Comparison of ENCODE assay signal across 10 mouse cellular contexts in the genomic region with DNA sequence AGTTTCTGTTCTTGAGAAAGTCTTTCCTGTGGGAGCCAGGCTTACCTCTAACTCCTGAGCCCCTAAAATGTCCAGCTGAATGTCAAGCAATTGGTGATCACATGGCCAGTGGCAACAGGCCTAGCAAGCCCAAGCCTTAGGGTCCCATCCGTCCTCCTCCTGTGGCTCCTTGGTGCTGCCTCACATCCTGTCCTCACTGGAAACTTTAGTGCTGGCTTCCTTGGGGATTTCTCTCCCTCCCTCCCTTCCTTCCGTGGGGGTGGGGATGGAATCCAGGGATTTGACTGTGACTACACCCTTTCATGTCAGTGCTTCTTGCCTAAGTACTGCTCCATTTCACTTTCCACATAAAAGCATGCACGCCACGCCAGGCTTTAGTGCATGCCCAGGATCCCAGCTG. TPM values are rescaled to one million over a fixed set of nuclear protein-coding genes. Genes with fewer than 3 reads are reported as not detected.
DNase-seq lines count a peak whose midpoint lies in the region; ATAC-seq lines count a peak whose summit lies in the region.
"Had no signal": no experiment of that assay in that cellular context is flagged by ENCODE, and none has a peak within 500 bp of the region (broad histone marks: within the 10 kb centered on the region; RNA-seq: fewer than 3 reads in every experiment).

No protein-coding gene starts in this region.

- no peaks in the 10 kb centered on the region; the same call in 1 of the 2 replicates for H3K9me3 ChIP-seq in heart, embryonic 16.5 days (replicated peaks; ENCODE audit: control insufficient read depth, low read length)
- H3K9me3 ChIP-seq in limb, embryonic 10.5 days (replicated peaks): no peaks in the 10 kb centered on the region

- no peak overlapping the region for H3K9ac ChIP-seq in heart, embryonic 16.5 days (ENCODE audit: low read length)

- no peak overlapping the region for H3K4me2 ChIP-seq in heart, embryonic 16.5 days (ENCODE audit: low read depth, low read length)

- no peaks in the 10 kb centered on the region for H3K27me3 ChIP-seq in heart, embryonic 16.5 days (ENCODE audit: control insufficient read depth, insufficient read depth, low read length)
- peaks cover 5% of the 10 kb centered on the region for H3K27me3 ChIP-seq in limb, embryonic 10.5 days (ENCODE audit: low read depth, poor library complexity, severe bottlenecking)

- peak overlapping the region; percentile 40; the same call in 1 of the 2 replicates for H3K27ac ChIP-seq in heart, embryonic 16.5 days (ENCODE audit: low read length)
- H3K27ac ChIP-seq in limb, embryonic 10.5 days: peak overlapping the region; percentile 44; the same call in 1 of the 2 replicates
- H3K27ac ChIP-seq: macrophage had no signal

- no peak overlapping the region for H3K4me3 ChIP-seq in heart, embryonic 16.5 days (ENCODE audit: low read length)
- no peak overlapping the region for H3K4me3 ChIP-seq in limb, embryonic 10.5 days
- H3K4me3 ChIP-seq: erythroblast, embryonic 14.5 days had no signal

- DNase-seq in ES-CJ7 (ENCODE audit: low read depth, low spot score): peak; percentile 85
- DNase-seq in adrenal gland, postnatal 10 days: peak; percentile 59
- DNase-seq in limb, embryonic 10.5 days (ENCODE audit: low spot score): no peak
- no peak for DNase-seq in urinary bladder, postnatal 10 days (ENCODE audit: low spot score)
- no peak for DNase-seq in layer of hippocampus, postnatal 14 days (ENCODE audit: low spot score in 2 of 2)
- DNase-seq in urinary bladder, postnatal 36 days (ENCODE audit: low spot score in 2 of 2): no peak

- no peak for ATAC-seq in heart, embryonic 16.5 days (replicated peaks; ENCODE audit: extremely low read depth, insufficient read depth, low FRiP score)
- no peak for ATAC-seq in granulocyte monocyte progenitor cell, adult 5-6 weeks (replicated peaks; ENCODE audit: poor library complexity, severe bottlenecking)

- H3K36me3 ChIP-seq in heart, embryonic 16.5 days (ENCODE audit: control insufficient read depth, insufficient read depth): no peaks in the 10 kb centered on the region
- H3K36me3 ChIP-seq in limb, embryonic 10.5 days: no peaks in the 10 kb centered on the region

- WGBS in heart, embryonic 16.5 days: 63% methylated on average over 4 of the region's 4 CpGs
- 56% methylated on average over 4 of the region's 4 CpGs for WGBS in limb, embryonic 10.5 days

- H3K4me1 ChIP-seq in heart, embryonic 16.5 days (ENCODE audit: control insufficient read depth, insufficient read depth, low read length): peaks cover 22% of the 10 kb centered on the region
- H3K4me1 ChIP-seq in limb, embryonic 10.5 days: peaks cover 47% of the 10 kb centered on the region

RNA-seq across cellular contexts. Expression of gene Nanos3, which starts 4.6 kb away (rescaled TPM):
- total RNA-seq in adrenal gland, postnatal 10 days (2021): 1 to 10 TPM in 1 of 2 experiments, under 1 TPM in 1; 0.96 to 2.3 TPM
- polyA plus RNA-seq in heart, embryonic 16.5 days (2015; fragmentation: Nextera tagmentation; extraction: Ambion mirVana): 1.5 and 1.6 TPM in 2 replicates
- polyA plus RNA-seq in limb, embryonic 10.5 days (2016; fragmentation: Nextera tagmentation; extraction: Ambion mirVana): 3.1 and 3.2 TPM in 2 replicates
- total RNA-seq in layer of hippocampus, postnatal 14 days (2021): 1 to 10 TPM; 3.8 to 4.4 TPM
- total RNA-seq in granulocyte monocyte progenitor cell, adult 5-6 weeks (2014; fragmentation: Nextera tagmentation): 3.5 and 9.6 TPM in 2 replicates
- not detected in 2 replicates for total RNA-seq in granulocyte monocyte progenitor cell, adult 5-6 weeks (2017)
- polyA plus RNA-seq: erythroblast, embryonic 14.5 days; macrophage had no signal

RNA-seq across cellular contexts. Expression of gene 4930432K21Rik, which starts 41.8 kb away (rescaled TPM):
- total RNA-seq in adrenal gland, postnatal 10 days (2021): under 1 TPM; 0.36 to 0.79 TPM
- polyA plus RNA-seq in heart, embryonic 16.5 days (2015; fragmentation: Nextera tagmentation; extraction: Ambion mirVana): 1.2 and 1.3 TPM in 2 replicates
- 1.5 and 2.3 TPM in 2 replicates for polyA plus RNA-seq in limb, embryonic 10.5 days (2016; fragmentation: Nextera tagmentation; extraction: Ambion mirVana)
- total RNA-seq in layer of hippocampus, postnatal 14 days (2021): 1 to 10 TPM; 1.1 TPM
- 1.2 TPM in 1 of 2 replicates, not detected in the other for total RNA-seq in granulocyte monocyte progenitor cell, adult 5-6 weeks (2014; fragmentation: Nextera tagmentation)
- 1.2 and 1.8 TPM in 2 replicates for total RNA-seq in granulocyte monocyte progenitor cell, adult 5-6 weeks (2017)
- polyA plus RNA-seq: erythroblast, embryonic 14.5 days had no signal

RNA-seq across cellular contexts. Expression of gene Cc2d1a, which starts 41.9 kb away (rescaled TPM):
- 10 to 100 TPM; 18.6 to 27.0 TPM for total RNA-seq in adrenal gland, postnatal 10 days (2021)
- polyA plus RNA-seq in heart, embryonic 16.5 days (2015; fragmentation: Nextera tagmentation; extraction: Ambion mirVana): 14.8 and 15.4 TPM in 2 replicates
- 22.6 and 24.8 TPM in 2 replicates for polyA plus RNA-seq in limb, embryonic 10.5 days (2016; fragmentation: Nextera tagmentation; extraction: Ambion mirVana)
- 10 to 100 TPM; 46.9 to 53.9 TPM for total RNA-seq in layer of hippocampus, postnatal 14 days (2021)
- 11.8 and 13.5 TPM in 2 replicates for total RNA-seq in granulocyte monocyte progenitor cell, adult 5-6 weeks (2014; fragmentation: Nextera tagmentation)
- total RNA-seq in granulocyte monocyte progenitor cell, adult 5-6 weeks (2017): 4.2 and 9.0 TPM in 2 replicates

RNA-seq across cellular contexts. Expression of gene Zswim4, which starts 47.3 kb away (rescaled TPM):
- 10 to 100 TPM; 22.7 to 26.3 TPM for total RNA-seq in adrenal gland, postnatal 10 days (2021)
- polyA plus RNA-seq in heart, embryonic 16.5 days (2015; fragmentation: Nextera tagmentation; extraction: Ambion mirVana): 8.4 and 9.9 TPM in 2 replicates
- 40.1 and 44.4 TPM in 2 replicates for polyA plus RNA-seq in limb, embryonic 10.5 days (2016; fragmentation: Nextera tagmentation; extraction: Ambion mirVana)
- total RNA-seq in layer of hippocampus, postnatal 14 days (2021): 10 to 100 TPM; 17.2 to 18.8 TPM
- 4.6 and 8.1 TPM in 2 replicates for total RNA-seq in granulocyte monocyte progenitor cell, adult 5-6 weeks (2014; fragmentation: Nextera tagmentation)
- total RNA-seq in granulocyte monocyte progenitor cell, adult 5-6 weeks (2017): 4.5 and 4.8 TPM in 2 replicates

RNA-seq across cellular contexts. Expression of gene D8Ertd738e, which starts 59.9 kb away (rescaled TPM):
- 100 to 1,000 TPM; 210 to 233 TPM for total RNA-seq in adrenal gland, postnatal 10 days (2021)
- 297 and 311 TPM in 2 replicates for polyA plus RNA-seq in heart, embryonic 16.5 days (2015; fragmentation: Nextera tagmentation; extraction: Ambion mirVana)
- 420 and 449 TPM in 2 replicates for polyA plus RNA-seq in limb, embryonic 10.5 days (2016; fragmentation: Nextera tagmentation; extraction: Ambion mirVana)
- total RNA-seq in layer of hippocampus, postnatal 14 days (2021): 100 to 1,000 TPM; 147 to 156 TPM
- 145 and 151 TPM in 2 replicates for total RNA-seq in granulocyte monocyte progenitor cell, adult 5-6 weeks (2014; fragmentation: Nextera tagmentation)
- total RNA-seq in granulocyte monocyte progenitor cell, adult 5-6 weeks (2017): 66.2 and 88.3 TPM in 2 replicates

Comparison
In these comparisons a context has a peak if more than half of its experiments do, and no peak if none do; other contexts are left out.
1. DNase-seq: peak in ES-CJ7 (single experiment) and adrenal gland, postnatal 10 days (single experiment); none in limb, embryonic 10.5 days (single experiment), urinary bladder, postnatal 10 days (single experiment), layer of hippocampus, postnatal 14 days (0 of 2) and urinary bladder, postnatal 36 days (0 of 2).